Mouse (Mus musculus) ovary, adult 18-20 months (tissue): ENCODE results near the gene Fgd6.

Source experiments
- DNase-seq: peaks from one replicate; pipeline ENCODE4 v3.0.0; 2022; ENCODE audit warnings: low spot score, mixed read lengths

The Fgd6 gene

GRCm38 (mm10) chr10:94095743-94096465 lies 60.1 kb downstream of the Fgd6 start:
- no peak for DNase-seq

- DNase-seq, result no peak
Measured at GRCm38 (mm10) chr10:94097081-94097845, 61.5 kb downstream of the Fgd6 start.

GRCm38 (mm10) chr10:94098100-94098499 lies 62.3 kb downstream of the Fgd6 start:
- no peak for DNase-seq

- DNase-seq, result no peak
Measured at GRCm38 (mm10) chr10:94105498-94105897, 69.7 kb downstream of the Fgd6 start.

GRCm38 (mm10) chr10:94107168-94107567 lies 71.4 kb downstream of the Fgd6 start:
- no peak for DNase-seq

GRCm38 (mm10) chr10:94107607-94108006 lies 71.8 kb downstream of the Fgd6 start:
- no peak for DNase-seq

- DNase-seq, result no peak
Measured at GRCm38 (mm10) chr10:94108791-94109190, 73.0 kb downstream of the Fgd6 start.

- no peak for DNase-seq
Measured at GRCm38 (mm10) chr10:94110834-94111754, 75.3 kb downstream of the Fgd6 start.

- no peak for DNase-seq
Measured at GRCm38 (mm10) chr10:94112207-94112606, 76.4 kb downstream of the Fgd6 start.

GRCm38 (mm10) chr10:94115893-94116599 lies 80.2 kb downstream of the Fgd6 start:
- DNase-seq, result peak; percentile 26

GRCm38 (mm10) chr10:94116781-94117340 lies 81.1 kb downstream of the Fgd6 start:
- no peak for DNase-seq

GRCm38 (mm10) chr10:94117916-94118315 lies 82.1 kb downstream of the Fgd6 start:
- DNase-seq, result no peak

- DNase-seq, result no peak
Measured at GRCm38 (mm10) chr10:94118993-94119392, 83.2 kb downstream of the Fgd6 start.

GRCm38 (mm10) chr10:94120676-94121075 lies 84.9 kb downstream of the Fgd6 start:
- no peak for DNase-seq

GRCm38 (mm10) chr10:94122595-94122994 lies 86.8 kb downstream of the Fgd6 start:
- no peak for DNase-seq

GRCm38 (mm10) chr10:94123581-94123980 lies 87.8 kb downstream of the Fgd6 start:
- no peak for DNase-seq

GRCm38 (mm10) chr10:94124376-94124775 lies 88.6 kb downstream of the Fgd6 start:
- no peak for DNase-seq

GRCm38 (mm10) chr10:94129680-94130119 lies 93.9 kb downstream of the Fgd6 start:
- DNase-seq, result peak; percentile 7

GRCm38 (mm10) chr10:94133081-94133480 lies 97.3 kb downstream of the Fgd6 start:
- no peak for DNase-seq

- DNase-seq, result no peak
Measured at GRCm38 (mm10) chr10:94133674-94134073, 97.9 kb downstream of the Fgd6 start.
